Mouse (Mus musculus): ENCODE data around the gene Edc4. TPM values are rescaled to one million over a fixed set of nuclear protein-coding genes. Genes with fewer than 3 reads are reported as not detected.

Edc4 gene
- polyA plus RNA-seq, 1 experiment, result 37.7 TPM

- WGBS, result 0% methylated on average over 1 of the region's 1 CpGs
- no peak for DNase-seq (ENCODE audit: low read depth, low spot score)
Observed at GRCm38 (mm10) chr8:105861951-105862350, 18.7 kb upstream of the Edc4 start.

- DNase-seq (ENCODE audit: low read depth, low spot score), result no peak
- WGBS, result 81% methylated on average over 6 of the region's 6 CpGs
Observed at GRCm38 (mm10) chr8:105866364-105867029, 14.2 kb upstream of the Edc4 start.

GRCm38 (mm10) chr8:105874301-105874700 lies 6.4 kb upstream of the Edc4 start:
- WGBS, result 75% methylated on average over 6 of the region's 6 CpGs
- no peak for DNase-seq (ENCODE audit: low read depth, low spot score)

- 97% methylated on average over 12 of the region's 12 CpGs for WGBS
- no peak for DNase-seq (ENCODE audit: low read depth, low spot score)
Observed at GRCm38 (mm10) chr8:105889756-105890465, 9.2 kb downstream of the Edc4 start.

- WGBS, result 69% methylated on average over 6 of the region's 6 CpGs
- DNase-seq (ENCODE audit: low read depth, low spot score), result no peak
Observed at GRCm38 (mm10) chr8:105890870-105891269, 10.2 kb downstream of the Edc4 start.

- no peak for DNase-seq (ENCODE audit: low read depth, low spot score)
- WGBS, result 80% methylated on average over 6 of the region's 6 CpGs
Observed at GRCm38 (mm10) chr8:105892432-105892831, 11.8 kb downstream of the Edc4 start.

- DNase-seq (ENCODE audit: low read depth, low spot score), result no peak
- WGBS, result 30% methylated on average over 11 of the region's 11 CpGs
Observed at GRCm38 (mm10) chr8:105893339-105893738, 12.7 kb downstream of the Edc4 start, which contains the start of gene Nrn1l. Nrn1l (plus strand) TSS chr8:105893567.

GRCm38 (mm10) chr8:105897801-105898480 lies 17.3 kb downstream of the Edc4 start:
- DNase-seq (ENCODE audit: low read depth, low spot score), result no peak
- 54% methylated on average over 9 of the region's 9 CpGs for WGBS

- WGBS, result under 1% methylated on average over 68 of the region's 68 CpGs
- peak; percentile 57 for DNase-seq (ENCODE audit: low read depth, low spot score)
Observed at GRCm38 (mm10) chr8:105900180-105900940, 19.7 kb downstream of the Edc4 start, which contains the start of gene Pskh1. Pskh1 (plus strand) TSS chr8:105900441.

GRCm38 (mm10) chr8:105900941-105901616 lies 20.4 kb downstream of the Edc4 start:
- DNase-seq (ENCODE audit: low read depth, low spot score), result no peak
- WGBS, result 23% methylated on average over 16 of the region's 16 CpGs

GRCm38 (mm10) chr8:105919390-105919789 lies 38.7 kb downstream of the Edc4 start:
- no peak for DNase-seq (ENCODE audit: low read depth, low spot score)
- 71% methylated on average over 3 of the region's 3 CpGs for WGBS

GRCm38 (mm10) chr8:105925123-105925522 lies 44.4 kb downstream of the Edc4 start:
- 83% methylated on average over 3 of the region's 3 CpGs for WGBS

GRCm38 (mm10) chr8:105930602-105931001 lies 49.9 kb downstream of the Edc4 start:
- 29% methylated on average over 8 of the region's 8 CpGs for WGBS
- no peak for DNase-seq (ENCODE audit: low read depth, low spot score)

More at GRCm38 (mm10) chr8:105925123-105925522, 44.4 kb downstream of the Edc4 start:
- no peak for DNase-seq (ENCODE audit: low read depth, low spot score)

- DNase-seq (ENCODE audit: low read depth, low spot score), result no peak
- 97% methylated on average over 3 of the region's 3 CpGs for WGBS
Observed at GRCm38 (mm10) chr8:105931271-105931670, 50.6 kb downstream of the Edc4 start.

GRCm38 (mm10) chr8:105932525-105932924 lies 51.8 kb downstream of the Edc4 start:
- no peak for DNase-seq (ENCODE audit: low read depth, low spot score)
- WGBS, result 90% methylated on average over 11 of the region's 11 CpGs

GRCm38 (mm10) chr8:105933762-105934161 lies 53.1 kb downstream of the Edc4 start, which contains the start of gene Ctrl:
Ctrl (minus strand) TSS chr8:105933862.
- DNase-seq (ENCODE audit: low read depth, low spot score), result no peak
- 89% methylated on average over 2 of the region's 2 CpGs for WGBS

GRCm38 (mm10) chr8:105935105-105935504 lies 54.4 kb downstream of the Edc4 start:
- no peak for DNase-seq (ENCODE audit: low read depth, low spot score)
- 81% methylated on average over 6 of the region's 6 CpGs for WGBS

GRCm38 (mm10) chr8:105935863-105936603 lies 55.4 kb downstream of the Edc4 start:
- DNase-seq (ENCODE audit: low read depth, low spot score), result no peak
- 51% methylated on average over 7 of the region's 7 CpGs for WGBS

All from large intestine, adult 2 months (tissue).